Mouse (Mus musculus): ENCODE results near the gene Vsig2. TPM values are rescaled to one million over a fixed set of nuclear protein-coding genes. Genes with fewer than 3 reads are reported as not detected.

Gene Vsig2
- polyA plus RNA-seq (2012; fragmentation: generic; extraction: Trizol): 0.18 TPM
- long read RNA-seq, experiment 1: 0 reads
- long read RNA-seq, experiment 2: 0 reads

- Histone ChIP-seq H3K79me2 (ENCODE audit: control insufficient read depth, insufficient read depth) (no peaks in the 10 kb centered on the region), H3K36me3 (ENCODE audit: control insufficient read depth, insufficient read depth) (no peaks in the 10 kb centered on the region), H3ac (ENCODE audit: control insufficient read depth, insufficient read length, low read depth) (no peak within 1 kb of the TSS), H3K79me3 (ENCODE audit: low read depth) (no peaks in the 10 kb centered on the region), H3K4me3 (ENCODE audit: insufficient read depth, poor library complexity, severe bottlenecking) (no peak within 1 kb of the TSS), H3K27me3 (ENCODE audit: control insufficient read depth, insufficient read depth, insufficient read length) (no peaks in the 10 kb centered on the region)
- no peak for TF ChIP-seq MAX (IDR thresholded peaks at IDR 0.05)
- no peak for TF ChIP-seq CEBPB (IDR thresholded peaks at IDR 0.05; ENCODE audit: low read depth)
- no peak for TF ChIP-seq MYOG (IDR thresholded peaks at IDR 0.05; ENCODE audit: control insufficient read depth, extremely low read depth, insufficient read length)
- TF ChIP-seq FOSL1 (IDR thresholded peaks at IDR 0.05; ENCODE audit: insufficient read depth, low read length, poor library complexity, severe bottlenecking): no peak
- no peak for TF ChIP-seq MYOD1 (IDR thresholded peaks at IDR 0.05; ENCODE audit: control insufficient read depth, insufficient read length, low read depth)
- no peak for TF ChIP-seq USF1 (IDR thresholded peaks at IDR 0.05; ENCODE audit: low read depth)
- no peak for TF ChIP-seq CTCF (IDR thresholded peaks at IDR 0.05; ENCODE audit: control insufficient read depth, insufficient read depth, insufficient read length)
Measured at GRCm38 (mm10) chr9:37539170-37540025, at the start of gene Vsig2. Vsig2 (plus strand) TSS chr9:37539255.

DNA sequence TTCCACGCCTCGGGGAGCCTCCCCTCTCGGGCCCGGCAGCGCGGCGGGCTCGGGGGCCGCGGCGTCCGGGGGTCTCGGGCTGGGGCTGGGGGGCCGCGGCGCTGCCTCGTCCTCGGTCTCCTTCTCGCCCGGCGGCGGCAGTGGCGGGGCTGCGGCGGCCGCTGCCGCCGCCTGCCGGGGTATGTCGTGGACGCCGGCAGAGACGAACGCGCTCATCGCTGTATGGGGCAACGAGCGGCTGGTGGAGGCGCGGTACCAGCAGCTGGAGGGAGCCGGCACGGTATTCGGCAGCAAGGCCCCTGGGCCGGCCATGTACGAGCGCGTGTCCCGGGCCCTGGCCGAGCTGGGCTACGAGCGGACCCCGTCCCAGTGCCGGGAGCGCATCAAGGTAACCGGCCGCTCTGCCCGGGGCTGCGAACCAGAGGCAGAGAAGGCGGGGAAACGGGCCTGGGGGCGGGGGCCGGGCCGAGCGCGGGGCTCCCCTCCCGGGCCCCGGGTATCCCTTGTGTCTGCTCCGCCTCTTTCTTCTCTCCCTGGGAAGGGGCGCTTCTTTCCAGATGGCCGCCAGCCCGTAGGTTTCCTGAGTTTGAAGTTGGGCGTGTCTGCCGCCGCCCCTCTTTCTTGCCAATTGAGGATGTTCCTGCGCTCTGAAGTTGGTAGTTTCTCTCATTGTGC lies 49.5 kb upstream of the Vsig2 start:
- H3K79me3 ChIP-seq (ENCODE audit: low read depth): peaks cover 42% of the 10 kb centered on the region
- peak overlapping the region; percentile 81 for H3ac ChIP-seq (ENCODE audit: control insufficient read depth, insufficient read length, low read depth)
- TF ChIP-seq MYOG (IDR thresholded peaks at IDR 0.05; ENCODE audit: control insufficient read depth, extremely low read depth, insufficient read length): no peak
- no peak for TF ChIP-seq CTCF (IDR thresholded peaks at IDR 0.05; ENCODE audit: control insufficient read depth, insufficient read depth, insufficient read length)
- no peak for TF ChIP-seq USF1 (IDR thresholded peaks at IDR 0.05; ENCODE audit: low read depth)
- no peak for TF ChIP-seq MYOD1 (IDR thresholded peaks at IDR 0.05; ENCODE audit: control insufficient read depth, insufficient read length, low read depth)
- no peak for TF ChIP-seq FOSL1 (IDR thresholded peaks at IDR 0.05; ENCODE audit: insufficient read depth, low read length, poor library complexity, severe bottlenecking)
- TF ChIP-seq MAX (IDR thresholded peaks at IDR 0.05): no peak
- no peak for TF ChIP-seq CEBPB (IDR thresholded peaks at IDR 0.05; ENCODE audit: low read depth)
- peaks cover 53% of the 10 kb centered on the region for H3K79me2 ChIP-seq (ENCODE audit: control insufficient read depth, insufficient read depth)
- peaks cover 8% of the 10 kb centered on the region for H3K36me3 ChIP-seq (ENCODE audit: control insufficient read depth, insufficient read depth)
- peak overlapping the region; percentile 75 for H3K4me3 ChIP-seq (ENCODE audit: insufficient read depth, poor library complexity, severe bottlenecking)
- no peaks in the 10 kb centered on the region for H3K27me3 ChIP-seq (ENCODE audit: control insufficient read depth, insufficient read depth, insufficient read length)

DNA sequence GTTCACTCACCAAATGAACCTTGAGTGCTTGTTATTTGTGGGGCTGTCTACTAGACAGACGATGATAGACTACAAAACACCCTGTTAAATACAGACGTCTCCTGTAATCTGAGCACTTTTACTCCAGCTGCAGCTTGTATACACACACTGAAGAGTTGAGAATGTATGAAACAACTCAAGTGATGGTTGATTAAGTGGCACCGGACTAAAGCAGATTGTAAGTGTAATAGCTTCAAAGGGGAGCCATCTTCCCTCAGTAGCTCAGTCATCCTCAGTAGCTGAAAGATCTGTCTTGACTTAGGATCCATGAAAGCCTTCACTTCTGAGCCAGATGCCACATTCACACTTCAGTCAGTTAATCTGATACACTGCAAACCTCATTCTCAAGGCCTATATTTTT lies 43.3 kb upstream of the Vsig2 start:
- no peaks in the 10 kb centered on the region for H3K27me3 ChIP-seq (ENCODE audit: control insufficient read depth, insufficient read depth, insufficient read length)
- H3K79me2 ChIP-seq (ENCODE audit: control insufficient read depth, insufficient read depth): peaks cover 99% of the 10 kb centered on the region
- peaks cover 84% of the 10 kb centered on the region for H3K79me3 ChIP-seq (ENCODE audit: low read depth)
- peaks cover 12% of the 10 kb centered on the region for H3K36me3 ChIP-seq (ENCODE audit: control insufficient read depth, insufficient read depth)
- H3K4me3 ChIP-seq (ENCODE audit: insufficient read depth, poor library complexity, severe bottlenecking): no peak overlapping the region
- no peak overlapping the region for H3ac ChIP-seq (ENCODE audit: control insufficient read depth, insufficient read length, low read depth)
- no peak for TF ChIP-seq CTCF (IDR thresholded peaks at IDR 0.05; ENCODE audit: control insufficient read depth, insufficient read depth, insufficient read length)
- no peak for TF ChIP-seq MAX (IDR thresholded peaks at IDR 0.05)
- no peak for TF ChIP-seq MYOG (IDR thresholded peaks at IDR 0.05; ENCODE audit: control insufficient read depth, extremely low read depth, insufficient read length)
- TF ChIP-seq USF1 (IDR thresholded peaks at IDR 0.05; ENCODE audit: low read depth): no peak
- no peak for TF ChIP-seq FOSL1 (IDR thresholded peaks at IDR 0.05; ENCODE audit: insufficient read depth, low read length, poor library complexity, severe bottlenecking)
- no peak for TF ChIP-seq CEBPB (IDR thresholded peaks at IDR 0.05; ENCODE audit: low read depth)
- TF ChIP-seq MYOD1 (IDR thresholded peaks at IDR 0.05; ENCODE audit: control insufficient read depth, insufficient read length, low read depth): no peak

GRCm38 (mm10) chr9:37496325-37496724 lies 42.7 kb upstream of the Vsig2 start:
- Histone ChIP-seq H3K79me2 (ENCODE audit: control insufficient read depth, insufficient read depth) (peaks cover 98% of the 10 kb centered on the region), H3K4me3 (ENCODE audit: insufficient read depth, poor library complexity, severe bottlenecking) (no peak overlapping the region), H3ac (ENCODE audit: control insufficient read depth, insufficient read length, low read depth) (no peak overlapping the region), H3K79me3 (ENCODE audit: low read depth) (peaks cover 85% of the 10 kb centered on the region), H3K27me3 (ENCODE audit: control insufficient read depth, insufficient read depth, insufficient read length) (no peaks in the 10 kb centered on the region), H3K36me3 (ENCODE audit: control insufficient read depth, insufficient read depth) (peaks cover 12% of the 10 kb centered on the region)
- no peak for TF ChIP-seq USF1 (IDR thresholded peaks at IDR 0.05; ENCODE audit: low read depth)
- TF ChIP-seq CEBPB (IDR thresholded peaks at IDR 0.05; ENCODE audit: low read depth): no peak
- TF ChIP-seq MAX (IDR thresholded peaks at IDR 0.05): no peak
- TF ChIP-seq MYOD1 (IDR thresholded peaks at IDR 0.05; ENCODE audit: control insufficient read depth, insufficient read length, low read depth): no peak
- TF ChIP-seq CTCF (IDR thresholded peaks at IDR 0.05; ENCODE audit: control insufficient read depth, insufficient read depth, insufficient read length): no peak
- no peak for TF ChIP-seq MYOG (IDR thresholded peaks at IDR 0.05; ENCODE audit: control insufficient read depth, extremely low read depth, insufficient read length)
- no peak for TF ChIP-seq FOSL1 (IDR thresholded peaks at IDR 0.05; ENCODE audit: insufficient read depth, low read length, poor library complexity, severe bottlenecking)

DNA sequence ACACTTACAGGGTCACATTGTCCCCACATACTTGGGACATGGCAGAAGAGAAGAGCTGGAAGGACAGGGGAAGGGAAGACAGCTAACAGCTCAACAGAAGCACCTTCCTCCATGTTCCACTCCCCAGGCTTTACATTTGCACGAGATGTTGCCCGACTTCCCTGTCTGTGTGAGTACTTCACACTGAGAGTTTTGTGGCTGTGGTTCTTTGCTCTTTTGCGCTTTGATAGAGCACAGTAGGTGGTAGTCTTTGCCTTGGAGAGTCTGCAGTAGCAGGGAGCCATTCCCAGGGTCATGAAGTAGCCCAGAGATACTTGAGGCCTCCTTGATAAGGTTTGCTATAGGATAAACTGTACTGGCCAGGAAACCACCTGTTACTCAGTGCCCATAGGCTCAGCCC lies 38.9 kb upstream of the Vsig2 start:
- no peaks in the 10 kb centered on the region for H3K27me3 ChIP-seq (ENCODE audit: control insufficient read depth, insufficient read depth, insufficient read length)
- H3ac ChIP-seq (ENCODE audit: control insufficient read depth, insufficient read length, low read depth): no peak overlapping the region
- peaks cover 97% of the 10 kb centered on the region for H3K79me2 ChIP-seq (ENCODE audit: control insufficient read depth, insufficient read depth)
- TF ChIP-seq MYOD1 (IDR thresholded peaks at IDR 0.05; ENCODE audit: control insufficient read depth, insufficient read length, low read depth) (no peak), CTCF (IDR thresholded peaks at IDR 0.05; ENCODE audit: control insufficient read depth, insufficient read depth, insufficient read length) (no peak), CEBPB (IDR thresholded peaks at IDR 0.05; ENCODE audit: low read depth) (no peak), MYOG (IDR thresholded peaks at IDR 0.05; ENCODE audit: control insufficient read depth, extremely low read depth, insufficient read length) (no peak), FOSL1 (IDR thresholded peaks at IDR 0.05; ENCODE audit: insufficient read depth, low read length, poor library complexity, severe bottlenecking) (no peak), USF1 (IDR thresholded peaks at IDR 0.05; ENCODE audit: low read depth) (no peak), MAX (IDR thresholded peaks at IDR 0.05) (no peak)
- H3K4me3 ChIP-seq (ENCODE audit: insufficient read depth, poor library complexity, severe bottlenecking): no peak overlapping the region
- H3K79me3 ChIP-seq (ENCODE audit: low read depth): peaks cover 86% of the 10 kb centered on the region
- H3K36me3 ChIP-seq (ENCODE audit: control insufficient read depth, insufficient read depth): peaks cover 9% of the 10 kb centered on the region

Data from C2C12 (cell line).